Mouse (Mus musculus) splenic B cell, adult 2 months (primary cell): ENCODE measurements around the gene Hcn2.

Source experiments
- DNase-seq: peaks from one replicate; pipeline ENCODE4 v3.0.0-alpha.2; 2011; ENCODE audit warnings: low read depth, low spot score
- H3K27me3 ChIP-seq: 2 replicates; pipeline ENCODE4 v1.6.1; 2012; ENCODE audit warnings: mild to moderate bottlenecking, low read length, moderate library complexity, mixed read lengths; ENCODE audit not compliant: control insufficient read depth, poor library complexity, insufficient read depth, severe bottlenecking
- H3K36me3 ChIP-seq: 2 replicates; pipeline ENCODE4 v1.6.1; 2012; ENCODE audit warnings: mild to moderate bottlenecking, low read length, moderate library complexity, mixed read lengths; ENCODE audit not compliant: control insufficient read depth, poor library complexity, insufficient read depth, severe bottlenecking

Gene Hcn2

DNA sequence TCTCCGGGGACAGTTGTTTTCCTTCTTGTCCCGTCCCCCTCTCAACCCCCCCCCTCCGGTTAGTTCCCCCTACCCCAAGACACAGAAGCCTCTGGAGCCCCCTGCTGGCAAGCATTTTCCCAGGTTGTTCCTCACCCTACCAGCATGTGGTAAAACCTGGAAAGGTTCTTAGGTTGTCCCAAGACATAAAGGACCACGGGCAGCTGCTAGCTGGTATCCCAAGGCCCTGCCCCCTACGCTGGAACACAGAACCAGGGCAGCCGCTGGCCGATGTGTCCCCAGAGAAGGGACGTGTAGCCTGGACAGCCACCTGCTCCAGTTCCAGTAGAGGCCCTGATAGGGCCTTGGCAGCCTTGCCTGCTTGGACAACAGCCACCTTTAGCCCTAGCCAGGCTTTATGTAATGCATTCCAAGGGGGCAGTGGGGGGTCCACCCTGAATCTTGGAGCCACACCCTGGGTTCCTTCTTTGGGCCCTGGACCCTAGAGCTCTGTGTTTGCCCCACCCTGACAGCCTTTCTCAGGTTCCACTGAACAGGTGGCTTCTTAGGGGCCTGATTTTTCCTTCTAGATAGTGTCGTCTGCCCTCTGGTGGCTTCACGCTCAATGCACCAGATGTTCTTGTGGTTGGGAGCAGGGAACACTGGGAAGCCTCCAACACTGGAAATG is 33.4 kb upstream of the Hcn2 start:
- peak; percentile 62 for DNase-seq
- H3K27me3 ChIP-seq, result no peaks in the 10 kb centered on the region
- peaks cover 2% of the 10 kb centered on the region for H3K36me3 ChIP-seq

DNA sequence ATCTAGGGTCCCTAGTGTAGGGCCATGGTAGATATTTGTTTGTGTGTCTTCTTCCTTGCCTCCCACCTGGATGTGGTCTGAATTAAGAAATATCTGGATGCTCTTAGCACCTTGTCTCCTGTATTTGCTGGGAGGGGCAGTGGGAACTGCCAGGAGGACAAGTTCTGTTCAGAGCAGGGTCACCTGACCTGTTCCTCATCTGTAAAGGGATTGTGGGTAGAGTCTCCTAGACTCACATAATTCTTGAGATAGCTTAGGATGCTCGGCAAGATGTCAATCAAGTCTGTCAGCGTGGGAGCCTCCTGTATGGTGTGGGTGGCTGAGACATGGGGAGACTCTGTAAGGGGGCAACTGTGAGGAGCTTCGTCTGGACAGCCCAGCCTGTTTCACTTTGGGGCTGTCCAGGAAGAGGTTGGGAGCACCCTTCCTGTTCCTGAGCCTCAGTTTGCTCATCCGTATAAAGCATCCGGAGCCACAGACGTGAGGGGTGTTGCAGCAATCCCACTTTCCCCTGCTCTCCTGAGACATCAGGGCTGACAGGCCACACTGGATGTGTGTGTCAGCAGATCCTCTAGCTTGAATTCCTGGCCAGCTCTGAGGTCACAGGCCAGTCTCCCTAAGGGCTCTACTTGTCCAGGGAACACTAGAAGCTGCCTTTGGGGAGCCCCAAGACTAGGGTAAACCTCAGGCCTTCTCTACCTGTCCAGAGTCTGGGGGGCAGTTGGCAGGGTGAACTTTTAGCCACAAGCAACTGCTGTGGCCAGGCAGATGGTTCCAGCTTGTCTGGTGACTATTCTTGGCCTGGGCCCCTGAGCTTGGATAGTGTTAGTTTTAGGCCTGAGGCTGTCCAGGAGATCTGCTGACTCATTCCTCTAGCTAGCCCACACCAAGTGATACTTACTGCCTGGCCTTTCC is 32.5 kb upstream of the Hcn2 start:
- Histone ChIP-seq H3K27me3 (no peaks in the 10 kb centered on the region), H3K36me3 (peaks cover 2% of the 10 kb centered on the region)
- DNase-seq, result no peak

DNA sequence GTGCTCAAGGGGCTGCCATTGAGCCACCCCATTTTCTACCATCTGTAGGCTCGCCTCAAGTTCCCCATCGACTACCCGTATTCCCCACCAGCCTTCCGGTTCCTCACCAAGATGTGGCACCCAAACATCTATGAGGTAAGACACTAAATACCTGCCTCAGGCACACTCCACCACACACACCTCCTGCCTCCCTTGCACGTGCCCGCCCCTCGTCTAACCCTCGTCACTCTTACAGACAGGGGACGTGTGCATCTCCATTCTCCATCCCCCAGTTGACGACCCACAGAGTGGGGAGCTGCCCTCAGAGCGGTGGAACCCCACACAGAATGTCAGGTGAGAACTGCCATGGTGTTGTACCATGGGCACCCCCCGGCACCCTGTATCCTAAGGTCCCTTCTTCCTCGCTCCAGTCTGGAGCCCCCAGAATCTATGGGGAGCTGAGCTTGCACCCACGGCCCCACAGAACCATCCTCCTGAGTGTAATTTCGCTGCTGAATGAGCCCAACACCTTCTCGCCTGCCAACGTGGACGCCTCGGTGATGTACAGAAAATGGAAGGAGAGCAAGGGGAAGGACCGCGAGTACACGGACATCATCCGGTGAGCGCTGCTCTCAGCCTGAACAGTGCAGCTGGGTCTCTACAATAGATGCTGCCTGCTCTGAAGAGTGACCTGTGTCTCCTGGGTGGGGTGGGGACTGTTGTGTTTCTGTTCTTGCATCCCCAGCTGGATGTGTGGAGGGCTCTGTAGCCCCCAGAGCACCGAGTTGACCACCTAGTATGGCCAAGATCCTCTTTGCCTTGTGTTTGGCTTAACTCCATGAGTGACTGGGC is 31.4 kb upstream of the Hcn2 start:
- Histone ChIP-seq H3K36me3 (peaks cover 2% of the 10 kb centered on the region), H3K27me3 (no peaks in the 10 kb centered on the region)
- no peak for DNase-seq

DNA sequence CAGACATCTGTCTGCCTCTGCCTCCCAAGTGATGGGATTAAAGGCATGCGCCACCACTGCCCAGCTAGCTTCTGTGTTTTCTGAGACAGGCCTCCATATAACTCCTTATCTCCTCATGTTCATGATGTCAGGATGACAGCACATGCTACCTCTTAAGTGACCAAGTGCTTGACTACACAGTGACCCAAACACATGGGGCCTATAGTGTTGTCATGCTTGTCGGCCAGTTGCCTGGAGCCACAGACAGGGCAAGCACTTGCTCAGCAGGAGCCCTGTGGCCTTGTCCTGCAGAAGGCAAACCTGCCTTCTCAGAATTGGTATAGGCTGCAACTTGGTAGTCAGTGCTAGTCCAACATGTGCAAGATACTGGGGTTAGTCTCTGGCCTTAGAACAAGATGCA is 30.2 kb upstream of the Hcn2 start:
- DNase-seq, result no peak
- peaks cover 2% of the 10 kb centered on the region for H3K36me3 ChIP-seq
- H3K27me3 ChIP-seq, result no peaks in the 10 kb centered on the region

DNA sequence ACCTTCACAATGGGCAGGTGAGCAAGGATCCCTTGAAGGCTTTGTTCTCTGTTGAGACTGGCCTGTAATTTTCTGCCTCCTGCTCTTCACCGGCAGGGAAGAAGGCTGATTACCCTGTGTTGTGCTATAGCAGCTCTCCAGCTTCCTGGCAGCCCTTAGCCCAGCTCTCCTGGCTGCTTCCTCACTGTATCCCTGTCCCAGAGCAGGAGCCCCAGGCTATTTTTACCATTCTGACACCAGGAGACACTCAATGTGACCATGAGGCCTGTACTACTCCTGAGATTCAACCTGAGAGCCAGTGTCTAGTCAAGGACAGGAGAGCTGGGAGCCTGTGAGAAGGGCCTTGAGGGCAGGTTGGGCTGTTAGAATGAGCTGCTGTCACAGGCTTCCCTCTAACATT is 29.7 kb upstream of the Hcn2 start:
- no peak for DNase-seq
- peaks cover 2% of the 10 kb centered on the region for H3K36me3 ChIP-seq
- no peaks in the 10 kb centered on the region for H3K27me3 ChIP-seq

DNA sequence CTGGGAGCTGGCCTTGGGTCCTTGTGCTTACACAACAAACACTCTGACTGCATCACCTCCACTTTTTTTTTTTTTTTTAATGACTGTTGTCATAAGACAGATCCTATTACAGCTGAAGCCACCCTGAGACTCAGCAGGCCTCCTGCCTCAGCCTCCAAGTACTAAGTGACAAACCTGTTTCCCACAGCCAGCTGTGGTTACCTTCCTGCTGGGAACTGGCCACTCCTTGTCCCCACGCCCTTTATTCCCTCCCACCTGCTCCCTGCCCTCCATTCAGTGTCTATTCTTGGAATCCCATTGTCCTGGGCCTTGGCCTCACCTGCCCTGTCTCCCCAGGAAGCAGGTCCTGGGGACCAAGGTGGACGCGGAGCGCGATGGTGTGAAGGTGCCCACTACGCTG is 28.9 kb upstream of the Hcn2 start:
- no peak for DNase-seq
- Histone ChIP-seq H3K27me3 (no peaks in the 10 kb centered on the region), H3K36me3 (peaks cover 2% of the 10 kb centered on the region)

DNA sequence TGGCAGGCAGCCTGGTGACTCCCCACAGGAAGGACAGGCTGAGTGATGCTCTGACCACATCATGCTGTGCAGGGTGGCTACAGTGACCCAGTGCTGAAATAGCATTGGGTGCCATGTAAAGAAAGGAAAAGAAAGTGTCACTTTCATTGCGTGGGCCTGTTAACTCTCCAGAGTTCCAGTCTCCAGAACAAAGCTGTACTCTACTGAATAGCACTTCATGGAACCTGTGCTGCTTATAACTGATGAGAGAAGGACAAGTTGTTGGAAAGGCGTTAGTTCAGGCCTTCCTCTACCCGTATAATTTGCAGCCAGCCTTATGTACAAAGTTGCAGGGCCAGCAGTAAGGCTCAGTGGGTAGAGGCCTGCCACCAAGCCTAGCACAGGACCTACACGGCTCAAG is 27.7 kb upstream of the Hcn2 start, which contains the start of gene Gzmm:
Gzmm (plus strand) TSS at position 301 of the 400 bp plus-strand sequence.
- peaks cover 2% of the 10 kb centered on the region for H3K36me3 ChIP-seq
- no peaks in the 10 kb centered on the region for H3K27me3 ChIP-seq

DNA sequence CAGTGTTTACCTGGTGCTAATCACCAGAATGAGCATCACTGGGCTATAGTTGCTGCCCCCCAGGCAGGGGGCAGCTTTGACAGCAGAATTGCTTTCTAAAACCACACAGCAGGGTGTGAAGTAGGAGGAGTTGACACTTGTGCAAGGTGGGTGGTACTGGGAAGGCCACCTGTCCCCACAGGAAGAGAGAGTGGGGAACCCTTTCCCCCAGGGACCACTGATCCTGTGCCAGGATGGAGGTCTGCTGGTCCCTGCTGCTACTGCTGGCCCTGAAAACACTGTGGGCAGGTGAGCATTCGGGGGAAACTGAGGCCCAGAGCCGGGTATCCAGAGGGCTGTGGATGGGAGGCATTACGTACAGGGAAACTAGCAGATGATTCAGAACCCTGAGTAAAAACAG is 27.3 kb upstream of the Hcn2 start:
- H3K36me3 ChIP-seq, result peaks cover 2% of the 10 kb centered on the region
- no peak for DNase-seq
- H3K27me3 ChIP-seq, result no peaks in the 10 kb centered on the region

More for the DNA sequence above, 27.7 kb upstream of the Hcn2 start, which contains the start of gene Gzmm:
- no peak for DNase-seq

DNA sequence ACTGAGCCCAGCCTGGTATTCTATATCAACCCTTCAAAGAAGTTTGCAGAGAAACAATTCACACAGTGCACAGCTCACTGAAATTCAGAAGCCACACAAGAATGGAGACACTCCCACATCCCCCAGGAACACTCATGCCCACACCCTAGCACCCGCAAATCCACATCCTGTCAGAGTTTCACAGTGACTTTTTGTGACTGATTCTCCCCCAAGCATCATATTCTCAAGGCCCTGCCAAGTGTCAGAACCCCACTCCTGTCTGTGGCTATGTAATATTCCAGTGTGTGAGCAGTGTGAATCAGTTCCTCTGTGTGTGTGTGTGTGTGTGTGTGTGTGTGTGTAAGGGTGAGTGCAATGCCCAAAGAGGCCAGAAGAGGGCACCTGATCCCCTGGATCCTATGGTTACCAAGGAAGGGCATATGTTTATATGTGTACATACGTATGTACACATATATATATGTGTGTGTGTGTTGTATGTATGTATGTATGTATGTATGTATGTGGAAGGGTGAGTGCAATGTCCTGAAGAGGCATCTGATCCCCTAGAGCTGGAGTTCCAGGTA is 24.4 kb upstream of the Hcn2 start:
- DNase-seq, result peak; percentile 32

DNA sequence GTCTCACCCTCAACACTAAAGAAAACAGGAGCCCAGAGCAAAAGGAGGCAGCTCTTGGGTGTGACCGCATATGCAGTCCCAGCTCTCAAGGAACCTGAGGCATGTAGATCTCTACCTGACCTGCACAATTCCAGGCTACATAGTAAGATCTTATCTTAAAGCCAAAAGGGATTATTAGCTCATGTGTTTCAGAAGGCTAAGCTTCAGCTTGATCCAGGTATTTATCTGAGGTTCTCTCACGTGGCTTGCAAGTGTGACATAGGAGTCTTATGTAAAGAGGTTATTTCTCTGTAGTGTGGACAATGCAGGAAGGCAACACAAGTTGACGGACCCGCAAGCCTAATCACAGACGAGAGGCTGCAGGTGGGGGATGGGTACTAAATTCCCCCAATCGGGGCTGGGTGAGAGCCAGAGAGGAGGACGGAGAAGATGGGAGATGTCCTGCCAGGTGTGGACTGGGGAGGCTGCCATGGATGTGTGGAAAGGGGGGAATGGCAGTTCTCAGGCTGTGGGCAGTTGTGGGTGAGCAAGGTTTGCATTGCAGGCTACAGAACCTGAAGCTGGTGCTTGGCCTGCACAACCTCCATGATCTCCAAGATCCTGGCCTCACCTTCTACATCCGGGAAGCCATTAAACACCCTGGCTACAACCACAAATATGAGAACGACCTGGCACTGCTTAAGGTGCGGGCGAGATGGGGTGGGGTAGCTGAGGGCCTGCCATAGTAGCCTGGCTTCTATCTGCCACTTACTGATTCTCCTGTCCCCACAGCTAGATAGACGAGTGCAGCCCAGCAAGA is 22.7 kb upstream of the Hcn2 start:
- no peaks in the 10 kb centered on the region for H3K27me3 ChIP-seq
- no peaks in the 10 kb centered on the region for H3K36me3 ChIP-seq
- DNase-seq, result no peak

More for the DNA sequence above, 24.4 kb upstream of the Hcn2 start:
- Histone ChIP-seq H3K36me3 (no peaks in the 10 kb centered on the region; the same call in 1 of the 2 replicates), H3K27me3 (no peaks in the 10 kb centered on the region)

DNA sequence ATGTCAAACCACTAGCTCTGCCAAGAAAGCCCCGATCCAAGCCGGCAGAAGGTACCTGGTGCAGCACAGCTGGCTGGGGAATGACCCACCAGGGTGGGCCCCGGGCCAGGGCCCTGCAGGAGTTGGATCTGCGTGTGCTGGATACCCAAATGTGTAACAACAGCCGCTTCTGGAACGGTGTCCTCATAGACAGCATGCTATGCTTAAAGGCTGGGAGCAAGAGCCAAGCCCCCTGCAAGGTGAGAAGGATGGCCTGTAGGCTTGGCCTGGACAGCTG is 22.1 kb upstream of the Hcn2 start:
- no peak for DNase-seq
- no peaks in the 10 kb centered on the region for H3K36me3 ChIP-seq

DNA sequence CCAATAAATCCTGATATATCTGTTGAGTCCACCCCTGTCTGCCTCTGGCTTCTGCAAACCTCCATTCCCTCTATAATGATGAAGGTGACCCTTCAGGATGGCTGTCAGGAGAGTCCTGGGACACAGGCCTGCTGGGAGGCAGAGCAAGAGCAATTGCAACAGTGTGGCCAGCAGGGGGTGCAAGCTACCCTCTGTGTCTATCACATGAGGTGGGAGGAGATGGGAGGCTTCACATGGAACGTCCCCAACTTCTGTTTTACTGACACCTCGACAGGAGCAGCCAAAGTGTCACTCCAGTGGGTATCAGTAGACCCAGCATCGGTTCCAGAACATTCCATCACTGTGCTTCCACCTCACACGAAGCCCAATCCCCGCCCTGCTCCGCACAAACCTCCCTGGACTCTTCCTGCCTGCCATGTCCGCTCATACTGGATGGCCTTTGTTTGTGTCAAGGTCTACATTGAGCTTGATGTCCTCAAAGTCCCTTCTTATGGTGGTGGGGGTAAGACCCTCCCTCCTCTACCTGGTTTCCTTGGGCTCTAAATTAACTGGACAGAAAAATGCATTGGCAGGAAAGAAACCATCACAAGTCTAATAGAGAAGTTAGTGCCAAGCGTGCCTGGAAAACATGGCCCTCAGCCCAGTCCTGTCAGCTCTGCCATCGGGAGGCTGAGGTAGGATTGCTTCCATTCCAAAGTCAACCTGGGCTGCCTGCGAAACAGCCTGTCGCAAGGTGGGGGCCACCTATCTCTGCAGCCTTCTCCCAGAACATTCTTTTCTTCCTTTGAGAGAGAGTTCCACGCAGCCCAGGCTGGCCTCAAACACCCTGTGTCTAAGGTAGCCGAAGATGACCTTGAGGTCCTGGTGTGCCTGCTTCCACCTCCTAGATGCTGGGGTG is 21.0 kb upstream of the Hcn2 start:
- H3K36me3 ChIP-seq, result no peaks in the 10 kb centered on the region
- DNase-seq, result peak; percentile 84
- H3K27me3 ChIP-seq, result no peaks in the 10 kb centered on the region

More for the DNA sequence above, 22.1 kb upstream of the Hcn2 start:
- H3K27me3 ChIP-seq, result no peaks in the 10 kb centered on the region

DNA sequence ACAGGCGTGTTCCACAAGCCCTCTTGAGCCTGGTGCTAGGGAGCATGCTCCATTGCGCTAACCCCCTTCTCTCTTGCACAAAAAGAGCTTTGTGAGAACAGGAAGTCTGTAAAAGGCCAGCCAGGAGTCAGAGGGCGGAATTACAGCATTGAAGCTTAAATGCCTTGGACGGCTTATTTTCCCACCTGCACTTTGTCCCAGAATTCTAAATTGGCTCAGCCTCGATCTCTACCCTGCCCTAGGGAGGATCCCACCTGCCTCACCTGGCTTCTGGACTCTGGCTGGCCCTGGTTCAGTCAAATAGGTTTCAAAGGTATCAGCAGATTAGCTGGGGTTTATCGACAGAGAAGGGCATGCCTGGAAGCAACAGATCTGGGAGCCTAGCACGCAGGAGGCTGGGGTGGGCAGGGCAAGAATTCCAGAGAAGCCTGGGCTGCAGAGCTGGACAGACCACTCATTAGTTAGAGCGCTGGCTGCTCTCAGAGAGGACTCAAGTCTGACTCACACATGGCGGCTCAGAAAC is 20.2 kb upstream of the Hcn2 start:
- no peak for DNase-seq
- Histone ChIP-seq H3K27me3 (no peaks in the 10 kb centered on the region), H3K36me3 (no peaks in the 10 kb centered on the region)
